Mouse (Mus musculus) limb, embryonic 12.5 days (tissue): Measurements from ENCODE around the gene 6330409D20Rik. TPM values are rescaled to one million over a fixed set of nuclear protein-coding genes. Genes with fewer than 3 reads are reported as not detected.
A peak's percentile ranks its signal among the peaks of the same experiment; 100 is the strongest.

Source experiments
- ATAC-seq: fragments of 200-750 bp; cut with Nextera tagmentation; 2 replicates; pipeline ENCODE4 v1.8.0; 2017; ENCODE audit warnings: low read depth, moderate TSS enrichment; ENCODE audit not compliant: insufficient number of reproducible peaks, insufficient read depth, low FRiP score, low TSS enrichment
- H3K27ac ChIP-seq: fragments of 300-500 bp; sonication (generic); 2 replicates; pipeline ENCODE4 v1.5.1; 2016; ENCODE audit warnings: mild to moderate bottlenecking, moderate library complexity
- H3K27me3 ChIP-seq: fragments of 300-500 bp; sonication (generic); 2 replicates; pipeline ENCODE4 v1.6.1; 2016; ENCODE audit warnings: mild to moderate bottlenecking, moderate library complexity
- H3K36me3 ChIP-seq: fragments of 300-500 bp; sonication (generic); 2 replicates; pipeline ENCODE4 v1.6.1; 2016; ENCODE audit warnings: mild to moderate bottlenecking, moderate library complexity
- H3K4me1 ChIP-seq: fragments of 300-500 bp; sonication (generic); replicated peaks from 2 replicates; pipeline ENCODE4 v1.6.1; 2016
- H3K4me2 ChIP-seq: fragments of 300-500 bp; sonication (generic); 2 replicates; pipeline ENCODE4 v1.6.1; 2016; ENCODE audit warnings: mild to moderate bottlenecking, moderate library complexity
- H3K4me3 ChIP-seq: fragments of 300-500 bp; sonication (generic); replicated peaks from 2 replicates; pipeline ENCODE4 v1.5.1; 2016; ENCODE audit warnings: mild to moderate bottlenecking
- H3K9ac ChIP-seq: fragments of 300-500 bp; sonication (generic); replicated peaks from 2 replicates; pipeline ENCODE4 v1.6.1; 2016; ENCODE audit warnings: mild to moderate bottlenecking, moderate library complexity
- H3K9me3 ChIP-seq: fragments of 300-500 bp; sonication (generic); 2 replicates; pipeline ENCODE4 v1.6.1; 2016; ENCODE audit warnings: mild to moderate bottlenecking, moderate library complexity
- WGBS: fragments of 180-500 bp; shearing (Covaris S2); methylation state at CpG from one replicate; pipeline ENCODE4 v1.1.7; 2016; 5-methylcytosine and 5-hydroxymethylcytosine counted together
- polyA plus RNA-seq: library from polyadenylated mRNA; unstranded; fragments of >200 nt; fragmentation: Nextera tagmentation; extraction: Ambion mirVana; gene quantifications from 2 replicates; pipeline ENCODE4 v1.2.1, GENCODE M21; 2016

The 6330409D20Rik gene
- polyA plus RNA-seq, 1 experiment from 2014 or later: not detected

DNA sequence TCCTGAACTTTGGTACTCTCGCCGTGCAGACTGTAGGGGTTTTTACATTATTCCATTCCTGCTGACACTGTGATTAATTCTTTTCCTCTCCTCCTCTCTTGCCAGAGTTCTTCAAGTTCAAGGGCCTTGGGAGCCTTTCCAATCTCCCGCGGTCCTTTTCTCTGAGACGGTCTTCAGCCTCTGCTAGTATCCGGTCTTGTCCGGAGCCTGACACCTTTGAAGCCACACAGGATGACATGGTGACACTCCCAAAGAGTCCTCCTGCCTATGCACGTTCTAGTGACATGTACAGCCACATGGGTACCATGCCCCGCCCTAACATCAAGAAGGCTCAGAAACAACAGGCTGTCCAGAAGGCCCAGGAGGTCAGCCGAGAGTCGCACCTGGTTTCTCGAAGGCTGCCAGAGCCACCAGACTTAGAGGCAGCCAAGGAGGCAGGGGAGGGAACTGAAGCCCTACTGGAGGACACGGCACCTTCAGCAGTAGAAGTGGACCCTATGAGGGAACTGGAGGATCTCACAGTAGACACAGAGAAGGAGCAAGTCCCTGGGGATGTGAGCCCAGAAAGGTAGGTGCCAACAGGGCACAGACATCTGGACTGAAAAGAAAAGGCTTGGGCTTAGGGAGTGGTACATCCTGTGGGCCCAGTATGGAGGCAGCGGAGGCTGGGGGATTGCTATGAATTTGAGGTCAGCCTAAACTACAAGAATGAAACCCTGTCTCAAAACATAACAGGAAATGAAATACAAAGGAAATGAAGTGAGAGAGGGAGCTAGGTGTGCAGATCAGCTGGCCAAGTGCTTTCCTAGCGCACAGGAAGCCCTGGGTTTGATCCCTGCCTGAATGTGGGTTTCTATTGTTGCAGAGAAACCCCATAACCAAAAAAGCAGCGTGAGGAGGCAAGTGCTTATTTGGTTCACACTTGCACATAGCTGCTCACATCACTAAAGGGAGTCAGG, 15.7 kb downstream of the 6330409D20Rik start:
- Histone ChIP-seq H3K9ac (no peak overlapping the region), H3K27ac (no peak overlapping the region), H3K27me3 (no peaks in the 10 kb centered on the region), H3K4me1 (peaks cover 29% of the 10 kb centered on the region), H3K4me3 (no peak overlapping the region), H3K9me3 (no peaks in the 10 kb centered on the region), H3K36me3 (no peaks in the 10 kb centered on the region), H3K4me2 (no peak overlapping the region)
- 79% methylated on average over 16 of the region's 16 CpGs for WGBS
- no peak for ATAC-seq

GRCm38 (mm10) chr2:32724149-32724548, 16.7 kb downstream of the 6330409D20Rik start:
- Histone ChIP-seq H3K36me3 (no peaks in the 10 kb centered on the region), H3K9me3 (no peaks in the 10 kb centered on the region), H3K27ac (no peak overlapping the region), H3K4me1 (peaks cover 21% of the 10 kb centered on the region), H3K4me2 (no peak overlapping the region), H3K9ac (no peak overlapping the region), H3K27me3 (no peaks in the 10 kb centered on the region), H3K4me3 (no peak overlapping the region)
- 79% methylated on average over 4 of the region's 4 CpGs for WGBS
- no peak for ATAC-seq

- Histone ChIP-seq H3K36me3 (no peaks in the 10 kb centered on the region), H3K4me1 (peaks cover 11% of the 10 kb centered on the region), H3K9ac (no peak overlapping the region), H3K27me3 (no peaks in the 10 kb centered on the region), H3K4me3 (no peak overlapping the region), H3K27ac (no peak overlapping the region), H3K4me2 (no peak overlapping the region), H3K9me3 (no peaks in the 10 kb centered on the region)
- ATAC-seq: no peak
- 74% methylated on average over 3 of the region's 3 CpGs for WGBS
These were observed 18.2 kb downstream of the 6330409D20Rik start for GRCm38 (mm10) chr2:32722581-32722980.

- no peaks in the 10 kb centered on the region for H3K27me3 ChIP-seq
- peaks cover 10% of the 10 kb centered on the region for H3K4me1 ChIP-seq
- no peak overlapping the region for H3K27ac ChIP-seq
- no peak for ATAC-seq
- H3K9me3 ChIP-seq: no peaks in the 10 kb centered on the region
- no peak overlapping the region; the same call in 1 of the 2 replicates for H3K4me2 ChIP-seq
- no peak overlapping the region for H3K9ac ChIP-seq
- H3K36me3 ChIP-seq: no peaks in the 10 kb centered on the region
- H3K4me3 ChIP-seq: no peak overlapping the region
- 62% methylated on average over 6 of the region's 6 CpGs for WGBS
These were observed 18.8 kb downstream of the 6330409D20Rik start for GRCm38 (mm10) chr2:32722046-32722445.

- Histone ChIP-seq H3K9me3 (no peaks in the 10 kb centered on the region), H3K4me3 (peak within 1 kb of the TSS; percentile 12; the same call in 1 of the 2 replicates), H3K9ac (peak within 1 kb of the TSS; percentile 37; the same call in 1 of the 2 replicates), H3K27ac (peak within 1 kb of the TSS; percentile 67), H3K27me3 (no peaks in the 10 kb centered on the region), H3K4me1 (peaks cover 8% of the 10 kb centered on the region), H3K4me2 (peak within 1 kb of the TSS; percentile 31), H3K36me3 (no peaks in the 10 kb centered on the region)
- no peak for ATAC-seq
- 56% methylated on average over 8 of the region's 8 CpGs for WGBS
These were observed 20.1 kb downstream of the 6330409D20Rik start, which contains the start of gene Sh2d3c for GRCm38 (mm10) chr2:32720681-32721229. Sh2d3c (plus strand) TSS chr2:32721055.

DNA sequence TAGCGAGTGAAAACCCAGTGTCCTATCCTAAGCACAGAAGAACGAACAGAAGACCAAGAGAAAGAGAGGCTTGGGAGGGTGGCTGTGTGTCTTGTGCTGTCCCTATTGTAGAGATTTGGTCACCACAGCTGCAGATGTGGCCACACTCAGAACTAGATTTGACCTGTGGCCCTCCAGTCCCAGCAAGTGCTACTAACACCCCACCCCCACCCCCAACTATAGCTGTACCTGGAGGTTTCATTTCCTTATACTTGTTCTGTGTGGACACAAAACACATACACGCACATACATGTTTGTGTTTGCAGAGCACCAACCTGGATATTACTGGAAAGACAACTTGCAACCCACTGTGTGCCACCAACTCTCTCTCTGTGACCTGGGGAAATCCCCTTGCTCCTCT, 20.8 kb downstream of the 6330409D20Rik start:
- Histone ChIP-seq H3K4me1 (peaks cover 8% of the 10 kb centered on the region), H3K36me3 (no peaks in the 10 kb centered on the region), H3K9me3 (no peaks in the 10 kb centered on the region), H3K27ac (no peak overlapping the region), H3K4me2 (no peak overlapping the region), H3K9ac (no peak overlapping the region), H3K4me3 (no peak overlapping the region), H3K27me3 (no peaks in the 10 kb centered on the region)
- no peak for ATAC-seq
- 85% methylated on average over 3 of the region's 3 CpGs for WGBS

- Histone ChIP-seq H3K4me1 (peaks cover 14% of the 10 kb centered on the region), H3K4me3 (no peak overlapping the region), H3K4me2 (no peak overlapping the region), H3K9me3 (no peaks in the 10 kb centered on the region), H3K9ac (no peak overlapping the region), H3K27me3 (no peaks in the 10 kb centered on the region), H3K27ac (peak overlapping the region; percentile 67), H3K36me3 (no peaks in the 10 kb centered on the region)
- WGBS: 47% methylated on average over 9 of the region's 9 CpGs
- peak; percentile 8; the same call in 1 of the 2 replicates for ATAC-seq
These were observed 22.1 kb downstream of the 6330409D20Rik start for GRCm38 (mm10) chr2:32718761-32719160.

GRCm38 (mm10) chr2:32714987-32715425, 25.8 kb downstream of the 6330409D20Rik start:
- H3K4me2 ChIP-seq: no peak overlapping the region
- no peaks in the 10 kb centered on the region for H3K27me3 ChIP-seq
- H3K36me3 ChIP-seq: peaks cover 15% of the 10 kb centered on the region
- no peak overlapping the region; the same call in 1 of the 2 replicates for H3K9ac ChIP-seq
- WGBS: 46% methylated on average over 4 of the region's 4 CpGs
- H3K9me3 ChIP-seq: no peaks in the 10 kb centered on the region
- no peak overlapping the region for H3K4me3 ChIP-seq
- peak overlapping the region; percentile 62; the same call in 1 of the 2 replicates for H3K27ac ChIP-seq
- ATAC-seq: no peak
- peaks cover 16% of the 10 kb centered on the region for H3K4me1 ChIP-seq

DNA sequence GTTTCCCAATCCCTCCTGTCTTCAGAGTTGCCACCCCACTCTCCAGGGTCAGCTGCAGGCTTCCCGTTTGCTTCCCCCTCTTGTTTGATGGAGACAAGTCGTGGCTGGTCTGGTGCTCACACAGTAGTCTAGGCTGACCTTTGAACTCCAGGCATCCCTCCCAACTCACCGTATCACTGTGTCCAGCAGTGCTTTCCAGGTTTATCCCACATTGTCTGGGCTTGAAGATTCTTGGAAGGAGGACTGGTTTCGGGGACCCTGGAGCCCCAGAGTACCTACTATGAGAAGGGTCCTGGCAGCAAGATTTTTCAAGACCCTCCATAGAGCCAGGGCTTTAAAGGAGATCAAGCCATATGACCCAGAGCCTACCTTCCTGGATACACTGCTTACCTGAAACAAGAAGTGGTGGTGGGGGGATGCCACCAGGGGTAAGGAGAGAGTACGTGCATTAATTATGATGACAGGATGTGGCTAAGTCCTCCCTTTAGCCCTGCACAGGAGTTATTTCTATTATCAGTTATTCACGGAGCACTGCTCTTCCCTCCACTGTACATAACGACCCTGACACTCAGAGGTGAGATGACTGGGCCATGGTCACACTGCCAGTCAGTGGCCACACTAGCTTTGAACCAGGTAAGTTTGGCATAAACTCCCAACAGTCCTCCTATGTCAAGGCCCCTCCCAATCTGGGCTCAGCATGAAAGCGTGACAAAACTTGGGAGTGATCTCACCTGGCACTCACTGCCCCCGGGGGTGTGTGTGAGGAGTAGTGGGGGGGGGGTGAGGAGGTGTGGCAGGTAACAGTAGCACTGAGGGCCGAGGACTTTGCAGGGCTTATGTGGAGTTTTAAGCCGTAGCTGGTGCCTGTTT, 26.5 kb downstream of the 6330409D20Rik start:
- H3K36me3 ChIP-seq: peaks cover 22% of the 10 kb centered on the region
- no peak overlapping the region for H3K9ac ChIP-seq
- H3K4me1 ChIP-seq: peaks cover 16% of the 10 kb centered on the region
- peak overlapping the region; percentile 98 for H3K27ac ChIP-seq
- H3K27me3 ChIP-seq: no peaks in the 10 kb centered on the region
- peak overlapping the region; percentile 87 for H3K4me2 ChIP-seq
- H3K4me3 ChIP-seq: peak overlapping the region; percentile 89; the same call in 1 of the 2 replicates
- no peaks in the 10 kb centered on the region for H3K9me3 ChIP-seq
- WGBS: 47% methylated on average over 11 of the region's 11 CpGs
- ATAC-seq: no peak

GRCm38 (mm10) chr2:32712934-32713817, 27.6 kb downstream of the 6330409D20Rik start, which contains the start of gene Cdk9:
Cdk9 (minus strand) TSS chr2:32713076.
- Histone ChIP-seq H3K36me3 (peaks cover 34% of the 10 kb centered on the region), H3K9me3 (no peaks in the 10 kb centered on the region), H3K4me3 (peak within 1 kb of the TSS; percentile 89), H3K4me1 (peaks cover 18% of the 10 kb centered on the region), H3K9ac (peak within 1 kb of the TSS; percentile 90), H3K27me3 (no peaks in the 10 kb centered on the region), H3K4me2 (peak within 1 kb of the TSS; percentile 87), H3K27ac (peak within 1 kb of the TSS; percentile 98)
- ATAC-seq: peak; percentile 83
- under 1% methylated on average over 57 of the region's 79 CpGs for WGBS
